Comparison of ENCODE assay signal across 10 mouse cellular contexts in genomic region chr4:68953131-68953551, GRCm38 (mm10). TPM values are rescaled to one million over a fixed set of nuclear protein-coding genes. Genes with fewer than 3 reads are reported as not detected.
DNase-seq lines count a peak whose midpoint lies in the region; ATAC-seq and TF ChIP-seq lines count a peak whose summit lies in the region.
"Had no signal": no experiment of that assay in that cellular context is flagged by ENCODE, and none has a peak within 500 bp of the region (broad histone marks: within the 10 kb centered on the region; RNA-seq: fewer than 3 reads in every experiment).

No protein-coding gene starts in this region.

- no peak for TF ChIP-seq CTCF in lung, postnatal 0 days (IDR thresholded peaks at IDR 0.05)
- no peak for TF ChIP-seq CTCF in hindbrain, postnatal 0 days (IDR thresholded peaks at IDR 0.05; ENCODE audit: low read depth)

- WGBS in lung, postnatal 0 days: 11% methylated on average over 8 of the region's 8 CpGs
- WGBS in embryonic facial prominence, embryonic 12.5 days: 17% methylated on average over 8 of the region's 8 CpGs
- WGBS in hindbrain, postnatal 0 days: 6% methylated on average over 8 of the region's 8 CpGs
- WGBS in neural tube, embryonic 15.5 days: 7% methylated on average over 8 of the region's 8 CpGs

- no peaks in the 10 kb centered on the region for H3K4me1 ChIP-seq in lung, postnatal 0 days (ENCODE audit: insufficient read depth, low read depth, low read length)
- H3K4me1 ChIP-seq in embryonic facial prominence, embryonic 12.5 days: no peaks in the 10 kb centered on the region
- no peaks in the 10 kb centered on the region for H3K4me1 ChIP-seq in hindbrain, postnatal 0 days (ENCODE audit: insufficient read depth, low read length)
- peaks cover 21% of the 10 kb centered on the region; the same call in 1 of the 2 replicates for H3K4me1 ChIP-seq in neural tube, embryonic 15.5 days

- no peaks in the 10 kb centered on the region for H3K27me3 ChIP-seq in lung, postnatal 0 days (replicated peaks; ENCODE audit: insufficient read depth, low read length)
- peaks cover 10% of the 10 kb centered on the region for H3K27me3 ChIP-seq in embryonic facial prominence, embryonic 12.5 days
- no peaks in the 10 kb centered on the region for H3K27me3 ChIP-seq in hindbrain, postnatal 0 days (ENCODE audit: insufficient read depth, low read length)
- no peaks in the 10 kb centered on the region for H3K27me3 ChIP-seq in neural tube, embryonic 15.5 days (replicated peaks)

- peak; percentile 14 for DNase-seq in lung, postnatal 0 days (ENCODE audit: low spot score)
- no peak for DNase-seq in lung, postnatal 25 days (ENCODE audit: low spot score)
- DNase-seq in hindbrain, postnatal 0 days (ENCODE audit: low spot score): peak; percentile 46
- DNase-seq in ovary, adult 18-20 months (ENCODE audit: low spot score): no peak
- DNase-seq in kidney, postnatal 25 days: no peak
- no peak for DNase-seq in adrenal gland, postnatal 36 days
- DNase-seq: gastrocnemius, postnatal 25 days had no signal

- H3K36me3 ChIP-seq in lung, postnatal 0 days (ENCODE audit: insufficient read depth, low read length): no peaks in the 10 kb centered on the region
- H3K36me3 ChIP-seq in embryonic facial prominence, embryonic 12.5 days: no peaks in the 10 kb centered on the region
- no peaks in the 10 kb centered on the region for H3K36me3 ChIP-seq in hindbrain, postnatal 0 days (ENCODE audit: insufficient read depth, low read length)
- H3K36me3 ChIP-seq in neural tube, embryonic 15.5 days: no peaks in the 10 kb centered on the region

- H3K9ac ChIP-seq in lung, postnatal 0 days (replicated peaks; ENCODE audit: low read depth): no peak overlapping the region
- 0 out of 2 replicates have a peak overlapping the region, but pooled peaks have one; percentile 38 for H3K9ac ChIP-seq in embryonic facial prominence, embryonic 12.5 days
- H3K9ac ChIP-seq in hindbrain, postnatal 0 days (replicated peaks; ENCODE audit: low read length): peak overlapping the region; percentile 72
- peak overlapping the region; percentile 86 for H3K9ac ChIP-seq in neural tube, embryonic 15.5 days (replicated peaks)

- peak overlapping the region; percentile 44 for H3K4me3 ChIP-seq in lung, postnatal 0 days (ENCODE audit: low read depth, low read length)
- peak overlapping the region; percentile 55 for H3K4me3 ChIP-seq in embryonic facial prominence, embryonic 12.5 days
- peak overlapping the region; percentile 75 for H3K4me3 ChIP-seq in hindbrain, postnatal 0 days (ENCODE audit: low read length)
- peak overlapping the region; percentile 65 for H3K4me3 ChIP-seq in neural tube, embryonic 15.5 days (replicated peaks)

- no peak for TF ChIP-seq EP300 in lung, postnatal 0 days (IDR thresholded peaks at IDR 0.05)

- ATAC-seq in lung, postnatal 0 days: no peak
- no peak for ATAC-seq in embryonic facial prominence, embryonic 12.5 days (ENCODE audit: insufficient number of reproducible peaks, insufficient read depth, low FRiP score, low TSS enrichment)
- ATAC-seq in hindbrain, postnatal 0 days: peak; percentile 13; the same call in 1 of the 2 replicates
- ATAC-seq in neural tube, embryonic 15.5 days (ENCODE audit: low FRiP score): peak; percentile 5; the same call in 1 of the 2 replicates

- H3K27ac ChIP-seq in lung, postnatal 0 days (ENCODE audit: low read length): no peak overlapping the region
- H3K27ac ChIP-seq in embryonic facial prominence, embryonic 12.5 days: no peak overlapping the region
- peak overlapping the region; percentile 85 for H3K27ac ChIP-seq in hindbrain, postnatal 0 days
- H3K27ac ChIP-seq in neural tube, embryonic 15.5 days (replicated peaks): peak overlapping the region; percentile 88

- no peaks in the 10 kb centered on the region for H3K9me3 ChIP-seq in lung, postnatal 0 days (ENCODE audit: low read length)
- no peaks in the 10 kb centered on the region for H3K9me3 ChIP-seq in embryonic facial prominence, embryonic 12.5 days
- no peaks in the 10 kb centered on the region for H3K9me3 ChIP-seq in hindbrain, postnatal 0 days (ENCODE audit: low read length)
- no peaks in the 10 kb centered on the region for H3K9me3 ChIP-seq in neural tube, embryonic 15.5 days (replicated peaks)

- H3K4me2 ChIP-seq in lung, postnatal 0 days (replicated peaks; ENCODE audit: low read depth, low read length): peak overlapping the region; percentile 53
- H3K4me2 ChIP-seq in embryonic facial prominence, embryonic 12.5 days (replicated peaks): peak overlapping the region; percentile 93
- H3K4me2 ChIP-seq in hindbrain, postnatal 0 days (ENCODE audit: low read depth, low read length): peak overlapping the region; percentile 73
- H3K4me2 ChIP-seq in neural tube, embryonic 15.5 days: peak overlapping the region; percentile 71

RNA-seq across cellular contexts. Expression of gene Brinp1, which starts 1.1 kb away (rescaled TPM):
- polyA plus RNA-seq in lung, postnatal 0 days (2015; fragmentation: Nextera tagmentation; extraction: Ambion mirVana): 13.6 and 16.4 TPM in 2 replicates
- 10.1 and 11.9 TPM in 2 replicates for polyA plus RNA-seq in embryonic facial prominence, embryonic 12.5 days (2016; fragmentation: Nextera tagmentation; extraction: Ambion mirVana)
- total RNA-seq in hindbrain, postnatal 0 days (2014; rRNA removed): 121 and 127 TPM in 2 replicates
- 80.5 and 84.2 TPM in 2 replicates for polyA plus RNA-seq in hindbrain, postnatal 0 days (2015; fragmentation: Nextera tagmentation; extraction: Ambion mirVana)
- polyA plus RNA-seq in neural tube, embryonic 15.5 days (2015; fragmentation: Nextera tagmentation; extraction: Ambion mirVana): 78.2 and 90.7 TPM in 2 replicates
- total RNA-seq in adrenal gland, postnatal 36 days (2021): 1 to 10 TPM in 1 of 2 experiments, under 1 TPM in 1; 0.86 to 1.3 TPM
- total RNA-seq: megakaryocyte, adult 5-6 weeks had no signal

Comparison
In these comparisons a context has a peak if more than half of its experiments do, and no peak if none do; other contexts are left out.
1. DNase-seq: peak in lung, postnatal 0 days (single experiment) and hindbrain, postnatal 0 days (single experiment); none in lung, postnatal 25 days (single experiment), ovary, adult 18-20 months (single experiment), kidney, postnatal 25 days (0 of 2) and adrenal gland, postnatal 36 days (0 of 2).
2. ATAC-seq: peak in hindbrain, postnatal 0 days (single experiment) and neural tube, embryonic 15.5 days (single experiment); none in lung, postnatal 0 days (single experiment) and embryonic facial prominence, embryonic 12.5 days (single experiment).
3. H3K27ac ChIP-seq: peak in hindbrain, postnatal 0 days (single experiment) and neural tube, embryonic 15.5 days (single experiment); none in lung, postnatal 0 days (single experiment) and embryonic facial prominence, embryonic 12.5 days (single experiment).
4. Peak in every context shown above with its lines, with median percentiles within 50 percentile points of each other: H3K4me2 ChIP-seq and H3K4me3 ChIP-seq.